10 mouse cellular contexts compared by ENCODE assay signal in the genomic region with DNA sequence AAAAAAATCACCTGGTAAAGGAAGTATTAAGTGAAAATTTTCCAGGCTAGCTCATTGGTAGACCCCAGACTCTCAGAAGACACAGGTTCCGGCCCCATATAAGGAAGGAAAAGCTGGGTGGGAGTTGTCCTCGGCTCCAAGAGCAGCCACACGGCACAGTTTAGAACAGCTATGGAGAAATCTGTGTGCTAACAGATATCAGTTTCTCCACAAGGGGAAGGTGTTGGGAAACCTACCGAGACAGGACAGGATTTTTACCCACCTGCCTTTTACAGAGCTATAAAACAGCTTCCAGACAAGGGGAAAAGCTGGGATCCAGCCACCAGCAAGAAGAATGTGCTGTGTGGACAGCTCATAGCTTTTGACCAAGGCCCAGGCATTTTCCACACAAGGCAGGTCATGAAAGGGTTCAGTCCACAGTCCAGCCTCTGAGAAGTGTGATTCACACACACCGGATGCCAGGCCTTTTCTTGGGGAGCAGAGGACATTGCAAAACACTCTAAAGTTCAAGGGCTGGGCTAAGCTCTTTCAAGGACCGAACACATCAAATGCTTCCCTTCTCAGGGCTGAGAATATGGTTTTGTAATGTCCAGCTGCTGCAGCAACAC. TPM values are rescaled to one million over a fixed set of nuclear protein-coding genes. Genes with fewer than 3 reads are reported as not detected.
A peak's percentile ranks its signal among the peaks of the same experiment; 100 is the strongest.
DNase-seq lines count a peak whose midpoint lies in the region; ATAC-seq and TF ChIP-seq lines count a peak whose summit lies in the region.
"Had no signal": no experiment of that assay in that cellular context is flagged by ENCODE, and none has a peak within 500 bp of the region (broad histone marks: within the 10 kb centered on the region; RNA-seq: fewer than 3 reads in every experiment).

No protein-coding gene starts in this region.

- no peak overlapping the region for H3K4me2 ChIP-seq in heart, postnatal 0 days (ENCODE audit: low read depth, low read length)
- H3K4me2 ChIP-seq in hindbrain, embryonic 13.5 days: no peak overlapping the region

- no peak for TF ChIP-seq EP300 in heart, postnatal 0 days (IDR thresholded peaks at IDR 0.05; ENCODE audit: low read depth)

- DNase-seq in urinary bladder, postnatal 25 days (ENCODE audit: low spot score): peak; percentile 51
- no peak for DNase-seq in urinary bladder, adult 2 months (ENCODE audit: low spot score)
- no peak for DNase-seq in heart, postnatal 0 days (ENCODE audit: low spot score)
- DNase-seq in lung, adult 2 months: peak; percentile 62
- DNase-seq in T-cell, adult 2 months (ENCODE audit: low spot score): no peak
- DNase-seq in frontal cortex, postnatal 10 days (ENCODE audit: low spot score in 2 of 2): no peak
- DNase-seq: thymus, postnatal 25 days had no signal

- peak overlapping the region; percentile 60 for H3K27ac ChIP-seq in heart, postnatal 0 days (ENCODE audit: low read depth)
- no peak overlapping the region for H3K27ac ChIP-seq in hindbrain, embryonic 13.5 days

- WGBS in heart, postnatal 0 days: 31% methylated on average over 6 of the region's 6 CpGs
- WGBS in lung, adult 2 months: 28% methylated on average over 6 of the region's 6 CpGs
- 77% methylated on average over 6 of the region's 6 CpGs for WGBS in hindbrain, embryonic 13.5 days

- H3K4me1 ChIP-seq in heart, postnatal 0 days (ENCODE audit: control insufficient read depth, insufficient read depth): peaks cover 5% of the 10 kb centered on the region; the same call in 1 of the 2 replicates
- peaks cover 22% of the 10 kb centered on the region for H3K4me1 ChIP-seq in lung, adult 2 months (ENCODE audit: control insufficient read depth, insufficient read depth, low read length)
- H3K4me1 ChIP-seq in hindbrain, embryonic 13.5 days (replicated peaks): no peaks in the 10 kb centered on the region

- no peaks in the 10 kb centered on the region for H3K27me3 ChIP-seq in heart, postnatal 0 days (ENCODE audit: control insufficient read depth, insufficient read depth, low read length)
- no peaks in the 10 kb centered on the region; the same call in 1 of the 2 replicates for H3K27me3 ChIP-seq in hindbrain, embryonic 13.5 days

- H3K9me3 ChIP-seq in heart, postnatal 0 days (replicated peaks; ENCODE audit: control insufficient read depth, low read length): no peaks in the 10 kb centered on the region
- no peaks in the 10 kb centered on the region for H3K9me3 ChIP-seq in hindbrain, embryonic 13.5 days

- TF ChIP-seq POLR2A in lung, adult 2 months (IDR thresholded peaks at IDR 0.05; ENCODE audit: borderline replicate concordance, extremely low read depth, low read depth, low read length): peak; percentile 14; the same call in 1 of the 2 replicates

- TF ChIP-seq CTCF in heart, postnatal 0 days (IDR thresholded peaks at IDR 0.05; ENCODE audit: low read depth): no peak
- TF ChIP-seq CTCF in lung, adult 2 months (IDR thresholded peaks at IDR 0.05; ENCODE audit: insufficient read depth, low read length): no peak

- H3K4me3 ChIP-seq in heart, postnatal 0 days (ENCODE audit: low read depth, low read length): no peak overlapping the region
- no peak overlapping the region for H3K4me3 ChIP-seq in lung, adult 2 months (replicated peaks; ENCODE audit: extremely low read depth, low read depth, low read length)
- no peak overlapping the region for H3K4me3 ChIP-seq in hindbrain, embryonic 13.5 days

- no peak for ATAC-seq in heart, postnatal 0 days (ENCODE audit: insufficient read depth, low read depth)
- ATAC-seq in hindbrain, embryonic 13.5 days (ENCODE audit: low FRiP score): no peak
- ATAC-seq in activated CD4-positive, CD25-positive, alpha-beta regulatory T cell, adult 4 months: no peak

- H3K36me3 ChIP-seq in heart, postnatal 0 days (replicated peaks; ENCODE audit: control insufficient read depth, insufficient read depth, low read length): peaks cover 21% of the 10 kb centered on the region
- peaks cover 13% of the 10 kb centered on the region for H3K36me3 ChIP-seq in hindbrain, embryonic 13.5 days

- H3K9ac ChIP-seq in heart, postnatal 0 days (replicated peaks; ENCODE audit: low read depth, low read length): no peak overlapping the region
- H3K9ac ChIP-seq in hindbrain, embryonic 13.5 days: no peak overlapping the region

RNA-seq across cellular contexts. Expression of gene Fblim1, which starts 32.4 kb away (rescaled TPM):
- 95.1 and 129 TPM in 2 replicates for polyA plus RNA-seq in urinary bladder, adult 2 months (2012; rRNA removed)
- 48.3 and 61.5 TPM in 2 replicates for total RNA-seq in heart, postnatal 0 days (2014; rRNA removed; ENCODE audit: low replicate concordance)
- polyA plus RNA-seq in heart, postnatal 0 days (2015; fragmentation: Nextera tagmentation; extraction: Ambion mirVana): 47.1 and 57.5 TPM in 2 replicates
- polyA plus RNA-seq in lung, adult 2 months (2012; rRNA removed): 36.2 and 45.7 TPM in 2 replicates
- polyA plus RNA-seq in hindbrain, embryonic 13.5 days (2015; fragmentation: Nextera tagmentation; extraction: Ambion mirVana): 41.0 and 43.3 TPM in 2 replicates
- under 1 TPM in 1 of 2 experiments, not detected in 1; 0.29 TPM for polyA plus RNA-seq in activated CD4-positive, CD25-positive, alpha-beta regulatory T cell, adult 4 months (2017; shearing (Covaris generic))

RNA-seq across cellular contexts. Expression of gene Spen, which starts 35.1 kb away (rescaled TPM):
- polyA plus RNA-seq in urinary bladder, adult 2 months (2012; rRNA removed): 3.5 and 10.7 TPM in 2 replicates
- 2.3 and 5.9 TPM in 2 replicates for total RNA-seq in heart, postnatal 0 days (2014; rRNA removed; ENCODE audit: low replicate concordance)
- polyA plus RNA-seq in heart, postnatal 0 days (2015; fragmentation: Nextera tagmentation; extraction: Ambion mirVana): 4.3 and 4.9 TPM in 2 replicates
- polyA plus RNA-seq in lung, adult 2 months (2012; rRNA removed): 27.1 and 30.4 TPM in 2 replicates
- polyA plus RNA-seq in hindbrain, embryonic 13.5 days (2015; fragmentation: Nextera tagmentation; extraction: Ambion mirVana): 19.2 and 19.7 TPM in 2 replicates
- polyA plus RNA-seq in activated CD4-positive, CD25-positive, alpha-beta regulatory T cell, adult 4 months (2017; shearing (Covaris generic)): 10 to 100 TPM in 1 of 2 experiments, 1 to 10 TPM in 1; 9.3 to 15.9 TPM

RNA-seq across cellular contexts. Expression of gene Tmem82, which starts 45.0 kb away (rescaled TPM):
- 0.87 and 0.94 TPM in 2 replicates for polyA plus RNA-seq in urinary bladder, adult 2 months (2012; rRNA removed)
- 0.89 and 6.1 TPM in 2 replicates for total RNA-seq in heart, postnatal 0 days (2014; rRNA removed; ENCODE audit: low replicate concordance)
- polyA plus RNA-seq in heart, postnatal 0 days (2015; fragmentation: Nextera tagmentation; extraction: Ambion mirVana): 6.8 and 7.3 TPM in 2 replicates
- 5.1 and 5.3 TPM in 2 replicates for polyA plus RNA-seq in lung, adult 2 months (2012; rRNA removed)
- polyA plus RNA-seq in hindbrain, embryonic 13.5 days (2015; fragmentation: Nextera tagmentation; extraction: Ambion mirVana): 0.25 and 0.43 TPM in 2 replicates
- under 1 TPM in 1 of 2 experiments, not detected in 1; 0.19 TPM for polyA plus RNA-seq in activated CD4-positive, CD25-positive, alpha-beta regulatory T cell, adult 4 months (2017; shearing (Covaris generic))

RNA-seq across cellular contexts. Expression of gene Slc25a34, which starts 50.2 kb away (rescaled TPM):
- 0.10 and 0.14 TPM in 2 replicates for polyA plus RNA-seq in urinary bladder, adult 2 months (2012; rRNA removed)
- total RNA-seq in heart, postnatal 0 days (2014; rRNA removed; ENCODE audit: low replicate concordance): 12.8 and 56.2 TPM in 2 replicates
- 17.9 and 20.6 TPM in 2 replicates for polyA plus RNA-seq in heart, postnatal 0 days (2015; fragmentation: Nextera tagmentation; extraction: Ambion mirVana)
- polyA plus RNA-seq in lung, adult 2 months (2012; rRNA removed): 2.3 and 3.9 TPM in 2 replicates
- polyA plus RNA-seq in hindbrain, embryonic 13.5 days (2015; fragmentation: Nextera tagmentation; extraction: Ambion mirVana): 0.26 TPM in 1 of 2 replicates, not detected in the other
- not detected for polyA plus RNA-seq in activated CD4-positive, CD25-positive, alpha-beta regulatory T cell, adult 4 months (2017; shearing (Covaris generic))
- polyA plus RNA-seq: limb, embryonic 11.5 days had no signal

Comparison
In these comparisons a context has a peak if more than half of its experiments do, and no peak if none do; other contexts are left out.
1. DNase-seq: peak in urinary bladder, postnatal 25 days (single experiment) and lung, adult 2 months (single experiment); none in urinary bladder, adult 2 months (single experiment), heart, postnatal 0 days (single experiment), T-cell, adult 2 months (single experiment) and frontal cortex, postnatal 10 days (0 of 2).
2. RNA of gene Fblim1, which starts 32.4 kb away (polyA plus RNA-seq): 95.1 to 129 TPM in urinary bladder, adult 2 months, 47.1 to 57.5 TPM in heart, postnatal 0 days, 36.2 to 45.7 TPM in lung, adult 2 months and 41.0 to 43.3 TPM in hindbrain, embryonic 13.5 days; 0.29 TPM in activated CD4-positive, CD25-positive, alpha-beta regulatory T cell, adult 4 months; every median in the first group is over 10 times any median in the second.